Mouse (Mus musculus) CH12.LX (cell line): ENCODE results near the gene Kcnj13. TPM values are rescaled to one million over a fixed set of nuclear protein-coding genes. Genes with fewer than 3 reads are reported as not detected.

Experiments
- DNase-seq: peaks from one replicate; pipeline ENCODE4 v3.0.0-alpha.2; 2013; ENCODE audit errors: extremely low read depth
- H3K27ac ChIP-seq: 2 replicates; pipeline ENCODE4 v1.5.1; 2012; ENCODE audit warnings: low read depth, mild to moderate bottlenecking, control low read depth, moderate library complexity; ENCODE audit not compliant: insufficient read depth
- H3K27me3 ChIP-seq: replicated peaks from 2 replicates; pipeline ENCODE3; 2012; ENCODE audit warnings: inconsistent platforms
- H3K36me3 ChIP-seq, 2 experiments: replicated peaks in 1 of 2; 2 replicates each; pipeline versions ENCODE3 to v1.6.1; 2012; ENCODE audit warnings: inconsistent platforms in 1 of 2, low read length in 1 of 2, mild to moderate bottlenecking in 1 of 2, mixed read lengths in 1 of 2, moderate library complexity in 1 of 2; ENCODE audit not compliant: control insufficient read depth in 1 of 2, insufficient read depth in 1 of 2
- H3K4me1 ChIP-seq, 2 experiments: 2 replicates each; pipeline ENCODE4 v1.6.1; 2012; ENCODE audit warnings: inconsistent platforms in 1 of 2, moderate library complexity in 1 of 2; ENCODE audit not compliant: insufficient read depth in 2 of 2, control insufficient read depth in 1 of 2
- H3K4me2 ChIP-seq: 2 replicates; pipeline ENCODE4 v1.6.1; 2012; ENCODE audit warnings: low read depth, mild to moderate bottlenecking, control low read depth; ENCODE audit not compliant: poor library complexity, insufficient read depth, severe bottlenecking
- H3K4me3 ChIP-seq, 3 experiments: fragments of 150-350 bp in 1 of 3; sonication (generic) in 1 of 3; replicated peaks in 1 of 3; 2 replicates each; pipeline versions ENCODE3 to v1.5.1; 2011 to 2012; ENCODE audit warnings: low read depth in 2 of 3, low read length in 2 of 3, mild to moderate bottlenecking in 2 of 3, moderate library complexity in 2 of 3, control low read depth in 1 of 3, improper control_type of control experiment in 1 of 3, inconsistent platforms in 1 of 3, mixed read lengths in 1 of 3; ENCODE audit not compliant: poor library complexity in 1 of 3
- H3K79me2 ChIP-seq: replicated peaks from 2 replicates; pipeline ENCODE4 v1.6.1; 2012; ENCODE audit warnings: mild to moderate bottlenecking, moderate library complexity; ENCODE audit not compliant: control insufficient read depth, poor library complexity, insufficient read depth, severe bottlenecking; ENCODE audit errors: extremely low read depth
- H3K9ac ChIP-seq: 2 replicates; pipeline ENCODE4 v1.6.1; 2012; ENCODE audit warnings: low read depth, mild to moderate bottlenecking, control low read depth, moderate library complexity; ENCODE audit not compliant: insufficient read depth
- H3K9me3 ChIP-seq: replicated peaks from 2 replicates; pipeline ENCODE3; 2012; ENCODE audit warnings: low read length, inconsistent platforms, mixed read lengths
- BHLHE40 ChIP-seq: IDR thresholded peaks from 2 replicates; pipeline ENCODE4 v1.6.1; 2011; ENCODE audit warnings: mild to moderate bottlenecking, low read depth, low read length, improper control_type of control experiment
- CHD2 ChIP-seq: IDR thresholded peaks from 2 replicates; pipeline ENCODE4 v1.6.1; 2011; ENCODE audit warnings: low read length, improper control_type of control experiment
- CTCF ChIP-seq, 2 experiments: IDR thresholded peaks in 1 of 2; conservative IDR thresholded peaks in 1 of 2; 2 replicates each; pipeline ENCODE4 v1.5.1; 2011 to 2012; ENCODE audit warnings: low read depth in 2 of 2, low read length in 2 of 2, improper control_type of control experiment in 1 of 2, inconsistent platforms in 1 of 2, mild to moderate bottlenecking in 1 of 2, moderate library complexity in 1 of 2
- EP300 ChIP-seq: IDR thresholded peaks from 2 replicates; pipeline ENCODE4 v1.6.1; 2011; ENCODE audit warnings: low read length, improper control_type of control experiment
- ETS1 ChIP-seq: conservative IDR thresholded peaks from 2 replicates; pipeline ENCODE4 v1.6.1; 2012; ENCODE audit warnings: low read depth, mild to moderate bottlenecking, inconsistent platforms, low read length, improper control_type of control experiment, moderate library complexity
- IRF4 ChIP-seq: IDR thresholded peaks from 2 replicates; pipeline ENCODE4 v1.6.1; 2014; ENCODE audit warnings: low read depth, mild to moderate bottlenecking, inconsistent platforms, low read length, improper control_type of control experiment
- JUN ChIP-seq: IDR thresholded peaks from 2 replicates; pipeline ENCODE4 v1.6.1; 2011; ENCODE audit warnings: low read depth, mild to moderate bottlenecking, low read length, improper control_type of control experiment, moderate library complexity; ENCODE audit not compliant: insufficient read depth
- JUND ChIP-seq: conservative IDR thresholded peaks from 2 replicates; pipeline ENCODE4 v1.6.1; 2011; ENCODE audit warnings: low read depth, low read length, improper control_type of control experiment
- KAT2A ChIP-seq: IDR thresholded peaks from 2 replicates; pipeline ENCODE4 v1.6.1; 2012; ENCODE audit warnings: low read length, improper control_type of control experiment, inconsistent platforms; ENCODE audit not compliant: insufficient replicate concordance
- MAFK ChIP-seq: IDR thresholded peaks from 2 replicates; pipeline ENCODE4 v1.6.1; 2011; ENCODE audit warnings: low read length, improper control_type of control experiment; ENCODE audit not compliant: insufficient replicate concordance
- MAZ ChIP-seq: IDR thresholded peaks from 2 replicates; pipeline ENCODE4 v1.6.1; 2012; ENCODE audit warnings: low read depth, mild to moderate bottlenecking, inconsistent platforms, low read length, improper control_type of control experiment, moderate library complexity
- MEF2A ChIP-seq: IDR thresholded peaks from 2 replicates; pipeline ENCODE4 v1.6.1; 2014; ENCODE audit warnings: low read depth, mild to moderate bottlenecking, inconsistent platforms, low read length, improper control_type of control experiment, borderline replicate concordance
- MYC ChIP-seq: IDR thresholded peaks from 2 replicates; pipeline ENCODE4 v1.6.1; 2011; ENCODE audit warnings: low read depth, mild to moderate bottlenecking, improper control_type of control experiment, low read length
- POLR2A ChIP-seq: IDR thresholded peaks from 2 replicates; pipeline ENCODE4 v1.6.1; 2011; ENCODE audit warnings: low read depth, mild to moderate bottlenecking, improper control_type of control experiment, low read length
- POLR2AphosphoS2 ChIP-seq: IDR thresholded peaks from 2 replicates; pipeline ENCODE4 v1.6.1; 2011; ENCODE audit warnings: low read depth, low read length, improper control_type of control experiment
- RAD21 ChIP-seq: IDR thresholded peaks from 2 replicates; pipeline ENCODE4 v1.6.1; 2011; ENCODE audit warnings: low read depth, mild to moderate bottlenecking, low read length, improper control_type of control experiment, moderate library complexity
- RCOR1 ChIP-seq: conservative IDR thresholded peaks from 2 replicates; pipeline ENCODE4 v1.6.1; 2012; ENCODE audit warnings: low read depth, mild to moderate bottlenecking, inconsistent platforms, low read length, improper control_type of control experiment
- SIN3A ChIP-seq: IDR thresholded peaks from 2 replicates; pipeline ENCODE4 v1.6.1; 2012; ENCODE audit warnings: low read length, improper control_type of control experiment, inconsistent platforms
- TCF12 ChIP-seq: IDR thresholded peaks from 2 replicates; pipeline ENCODE4 v1.6.1; 2014; ENCODE audit warnings: low read depth, mild to moderate bottlenecking, inconsistent platforms, low read length, improper control_type of control experiment
- ZMIZ1 ChIP-seq: IDR thresholded peaks from 2 replicates; pipeline ENCODE4 v1.6.1; 2012; ENCODE audit warnings: low read depth, mild to moderate bottlenecking, inconsistent platforms, low read length, improper control_type of control experiment
- ZNF384 ChIP-seq: IDR thresholded peaks from 2 replicates; pipeline ENCODE4 v1.6.1; 2012; ENCODE audit warnings: low read depth, low read length, improper control_type of control experiment, inconsistent platforms
- dilution Hi-C: fragments of 300-500 bp; cut with MboI; formaldehyde crosslinking; loops from 2 replicates; pipeline ENCODE4 v1.14.3; 2020; ENCODE audit warnings: low sequenced_read_pairs; ENCODE audit not compliant: extremely low pct_unique_long_range_greater_than_20kb, extremely low pct_ligation_motif_present
- in situ Hi-C: fragments of 300-500 bp; cut with MboI; formaldehyde crosslinking; loops from 3 replicates; pipeline ENCODE4 v1.14.3; 2019; ENCODE audit warnings: low sequenced_read_pairs, low pct_ligation_motif_present, low pct_unique_long_range_greater_than_20kb, mixed read lengths
- polyA plus RNA-seq: library from polyadenylated mRNA; unstranded; fragments of >175 nt; gene quantifications from 2 replicates; pipeline ENCODE4 v1.2.1, GENCODE M21; 2012; ENCODE audit warnings: low read depth; ENCODE audit not compliant: insufficient read length
- total RNA-seq, 2 experiments: library from RNA; depleted of rRNA; stranded (reverse); fragments of 300-350 nt in 1 of 2; fragments of >200 nt in 1 of 2; gene quantifications; 2 replicates each; pipeline ENCODE4 v1.2.3; 2012 to 2014

Gene Kcnj13
- total and polyA plus RNA-seq, 3 experiments, result 0.30 TPM; not detected in 2

DNA sequence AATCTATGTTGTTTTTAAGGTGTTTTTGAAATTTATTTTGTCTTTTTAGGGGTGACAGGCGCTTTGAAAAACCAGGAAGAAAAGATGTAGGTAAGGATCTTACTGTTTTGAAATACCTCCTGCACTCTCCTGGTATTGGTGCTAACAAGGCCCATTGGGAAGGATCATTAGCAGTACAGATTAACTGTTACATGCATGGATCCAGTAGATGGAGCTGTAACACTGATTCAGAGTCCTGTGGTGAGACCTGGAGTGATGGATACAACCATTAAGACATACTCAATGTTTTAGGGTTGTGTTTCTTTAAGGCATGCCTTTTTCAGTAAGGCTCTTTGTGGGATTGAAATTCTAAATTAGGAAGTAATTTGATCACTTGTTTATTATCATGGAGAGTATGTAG, 14.6 kb downstream of the Kcnj13 start:
- no peak overlapping the region for H3K4me2 ChIP-seq
- in situ Hi-C loops (no loop called here), dilution Hi-C loops (no loop called here)
- peaks cover 22 to 88% of the 10 kb centered on the region in 2 experiments for H3K36me3 ChIP-seq
- H3K27me3 ChIP-seq, result no peaks in the 10 kb centered on the region
- H3K79me2 ChIP-seq, result peaks cover 15% of the 10 kb centered on the region
- peak; percentile 16 for DNase-seq
- no peak overlapping the region for H3K9ac ChIP-seq
- TF ChIP-seq POLR2AphosphoS2 (no peak), CTCF (conservative IDR thresholded peaks at IDR 0.05 in 1 of 2, IDR thresholded peaks at IDR 0.05 in 1 of 2; ENCODE audit: low read depth in 2 of 2, low read length in 2 of 2) (peak; percentile 25 to 59; a peak in 3 of 4 replicates), RAD21 (peak; percentile 35)
- no peak overlapping the region for H3K4me3 ChIP-seq
- H3K4me1 ChIP-seq, result peaks cover 0 to 17% of the 10 kb centered on the region in 2 experiments; a peak in 2 of 4 replicates
- H3K27ac ChIP-seq, result no peak overlapping the region
- no peaks in the 10 kb centered on the region for H3K9me3 ChIP-seq

DNA sequence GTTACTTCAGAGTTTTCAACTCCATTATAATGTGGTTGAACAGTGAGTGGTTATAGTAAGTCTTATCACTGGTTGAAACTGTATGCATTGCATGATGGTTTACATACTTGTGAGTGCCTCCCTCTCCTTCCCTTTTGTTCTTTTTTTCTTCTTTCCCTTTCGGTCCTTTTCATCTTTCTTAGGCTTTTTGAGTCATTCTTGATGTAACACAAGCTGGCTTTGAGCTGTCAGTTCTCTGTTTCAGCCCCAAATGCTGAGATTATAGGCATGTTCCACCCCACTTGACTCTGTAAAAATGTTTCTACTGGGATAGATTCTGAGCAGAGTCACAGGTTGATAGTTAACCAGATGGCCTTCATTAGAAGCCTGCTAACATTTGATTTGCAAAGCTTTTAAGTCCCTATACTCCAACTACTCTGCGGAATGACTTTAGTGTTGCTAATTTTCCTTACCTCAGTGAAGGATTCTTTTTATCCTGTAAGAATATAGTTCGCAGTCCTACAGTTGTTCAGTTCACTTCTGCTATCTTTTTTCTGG, 16.4 kb downstream of the Kcnj13 start:
- no peak overlapping the region for H3K9ac ChIP-seq
- DNase-seq, result no peak
- no peak overlapping the region for H3K27ac ChIP-seq
- peaks cover 0 to 17% of the 10 kb centered on the region in 2 experiments; a peak in 2 of 4 replicates for H3K4me1 ChIP-seq
- in situ Hi-C loops (no loop called here), dilution Hi-C loops (no loop called here)
- H3K9me3 ChIP-seq, result no peaks in the 10 kb centered on the region
- H3K4me2 ChIP-seq, result 0 out of 2 replicates have a peak overlapping the region, but pooled peaks have one; percentile 6
- H3K79me2 ChIP-seq, result peaks cover 13% of the 10 kb centered on the region
- TF ChIP-seq JUND (peak; percentile 81), CTCF (conservative IDR thresholded peaks at IDR 0.05 in 1 of 2, IDR thresholded peaks at IDR 0.05 in 1 of 2; ENCODE audit: low read depth in 2 of 2, low read length in 2 of 2) (no peak), MAZ (0 out of 2 replicates have a peak, but pooled peaks have one; percentile 43), POLR2A (no peak), EP300 (peak; percentile 93), POLR2AphosphoS2 (0 out of 2 replicates have a peak, but pooled peaks have one; percentile 40), SIN3A (peak; percentile 47; the same call in 1 of the 2 replicates), ZMIZ1 (no peak), CHD2 (peak; percentile 76), JUN (peak; percentile 85), BHLHE40 (peak; percentile 73), MEF2A (peak; percentile 83), KAT2A (no peak), RCOR1 (peak; percentile 92), ETS1 (peak; percentile 40; the same call in 1 of the 2 replicates), IRF4 (peak; percentile 97), MAFK (0 out of 2 replicates have a peak, but pooled peaks have one; percentile 44), ZNF384 (peak; percentile 79), RAD21 (no peak), MYC (no peak), TCF12 (0 out of 2 replicates have a peak, but pooled peaks have one; percentile 53)
- no peaks in the 10 kb centered on the region for H3K27me3 ChIP-seq
- H3K4me3 ChIP-seq, result no peak overlapping the region
- H3K36me3 ChIP-seq, result peaks cover 35 to 91% of the 10 kb centered on the region in 2 experiments
